Mouse (Mus musculus): Measurements from ENCODE around the gene Krt5. TPM values are rescaled to one million over a fixed set of nuclear protein-coding genes. Genes with fewer than 3 reads are reported as not detected.
"Not testable (repeated sequence)": the region's sequence is repeated elsewhere in the genome, so short reads cannot be mapped to it uniquely, and the experiment has no call there.

Gene Krt5
- polyA plus RNA-seq, 1 experiment from 2014 or later, result 7.9 TPM

DNA sequence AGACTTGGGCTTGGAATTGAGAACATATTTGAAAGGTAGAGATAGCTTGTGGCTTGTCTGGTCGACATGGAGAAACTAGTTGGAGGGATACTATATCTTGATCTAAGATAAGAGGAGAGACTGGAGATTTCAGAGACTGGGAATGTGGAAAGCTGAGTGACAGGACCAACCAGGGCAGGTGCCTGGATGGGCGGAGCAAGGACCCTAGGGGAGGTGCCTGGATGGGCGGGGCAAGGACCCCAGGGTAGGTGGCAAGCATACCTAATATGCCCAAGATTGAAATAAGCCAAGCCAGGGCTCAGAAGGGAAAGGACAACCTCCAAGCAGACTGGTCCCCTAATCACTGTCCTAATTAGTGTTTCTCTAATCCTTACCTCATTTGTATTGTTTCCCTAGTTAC is 13.5 kb downstream of the Krt5 start:
- H3K27me3 ChIP-seq, result no peaks in the 10 kb centered on the region
- no peaks in the 10 kb centered on the region for H3K4me1 ChIP-seq
- H3K4me2 ChIP-seq (replicated peaks), result no peak overlapping the region
- no peaks in the 10 kb centered on the region for H3K9me3 ChIP-seq
- no peak overlapping the region for H3K27ac ChIP-seq (replicated peaks)
- no peak overlapping the region for H3K9ac ChIP-seq (replicated peaks)
- no peaks in the 10 kb centered on the region for H3K36me3 ChIP-seq
- ATAC-seq (ENCODE audit: low FRiP score, low read depth), result no peak
- H3K4me3 ChIP-seq, result no peak overlapping the region
- 71% methylated on average over 3 of the region's 3 CpGs for WGBS

DNA sequence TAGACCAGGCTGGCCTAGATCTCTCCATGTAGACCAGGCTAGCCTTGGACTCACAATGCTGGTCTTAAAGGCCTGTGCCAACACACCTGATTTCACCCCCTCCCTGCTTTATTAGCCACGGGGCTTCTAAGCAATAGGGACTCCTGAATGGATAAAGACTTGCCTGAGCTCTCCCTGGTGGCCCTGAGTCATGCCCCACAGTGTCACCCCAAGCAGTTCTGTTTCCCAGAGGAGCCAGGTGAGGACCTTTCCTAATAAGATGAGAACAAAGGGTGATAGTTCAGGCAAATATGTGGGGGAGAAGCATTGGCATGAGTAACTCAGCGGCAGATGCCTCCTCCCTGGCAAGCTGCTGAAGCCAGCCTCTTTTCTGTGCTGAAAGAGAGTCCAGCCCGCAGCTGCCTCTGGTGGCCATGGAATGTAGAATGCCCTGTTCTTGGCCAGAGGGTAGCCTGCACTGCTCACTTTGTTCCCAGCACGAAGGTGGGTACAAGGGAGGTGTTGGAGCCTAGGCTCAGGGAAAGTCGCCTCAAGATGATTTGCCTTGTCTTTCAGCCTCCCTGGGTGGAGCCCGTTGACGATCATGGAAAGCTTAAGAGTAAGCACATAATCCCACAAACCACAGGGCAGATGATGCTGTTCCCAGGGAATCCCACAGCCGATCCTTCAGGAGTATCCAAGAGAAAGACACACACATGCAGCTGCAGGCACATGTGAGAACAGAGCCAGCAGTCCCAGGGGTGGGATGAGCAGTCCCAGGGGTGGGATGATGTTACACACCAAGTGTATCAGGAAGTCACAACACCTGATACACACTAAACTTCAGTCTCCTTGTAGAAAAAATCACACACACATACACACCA is 15.1 kb downstream of the Krt5 start:
- no peaks in the 10 kb centered on the region for H3K4me1 ChIP-seq
- WGBS, result 76% methylated on average over 8 of the region's 8 CpGs
- no peak for ATAC-seq (ENCODE audit: low FRiP score, low read depth)
- no peaks in the 10 kb centered on the region for H3K27me3 ChIP-seq
- no peak overlapping the region for H3K4me3 ChIP-seq
- H3K36me3 ChIP-seq, result no peaks in the 10 kb centered on the region
- no peak overlapping the region for H3K4me2 ChIP-seq (replicated peaks)
- H3K27ac ChIP-seq (replicated peaks), result no peak overlapping the region
- no peaks in the 10 kb centered on the region for H3K9me3 ChIP-seq
- H3K9ac ChIP-seq (replicated peaks), result no peak overlapping the region

DNA sequence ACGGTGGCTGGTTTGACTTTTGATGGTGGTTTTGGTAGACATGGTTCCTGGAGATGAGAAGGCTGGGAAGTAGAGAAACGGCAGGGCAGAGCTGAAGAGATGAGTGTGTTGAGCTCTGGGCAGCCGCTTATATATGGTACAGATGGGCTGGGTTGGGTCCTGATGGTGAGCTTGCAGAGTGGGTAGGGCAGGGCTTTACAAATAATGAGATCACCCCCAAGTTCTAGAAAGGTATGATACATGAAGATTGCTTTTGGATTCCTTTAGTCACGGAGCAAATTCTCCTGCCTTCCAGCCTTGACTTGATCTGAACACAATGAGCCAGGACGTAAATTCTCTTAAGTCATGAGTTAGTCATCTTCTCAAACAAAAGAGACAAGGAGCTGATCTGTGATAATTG is 18.5 kb downstream of the Krt5 start, which contains the start of gene Krt6a:
Gene Krt6a, minus strand, starts transcription at position 101 of the 400 bp plus-strand sequence.
- Histone ChIP-seq H3K4me3 (no peak within 1 kb of the TSS), H3K27me3 (no peaks in the 10 kb centered on the region), H3K36me3 (no peaks in the 10 kb centered on the region), H3K4me1 (no peaks in the 10 kb centered on the region), H3K27ac (replicated peaks) (no peak within 1 kb of the TSS), H3K9ac (replicated peaks) (no peak within 1 kb of the TSS), H3K9me3 (no peaks in the 10 kb centered on the region), H3K4me2 (replicated peaks) (no peak within 1 kb of the TSS)
- 85% methylated on average over 5 of the region's 5 CpGs for WGBS
- no peak for ATAC-seq (ENCODE audit: low FRiP score, low read depth)

DNA sequence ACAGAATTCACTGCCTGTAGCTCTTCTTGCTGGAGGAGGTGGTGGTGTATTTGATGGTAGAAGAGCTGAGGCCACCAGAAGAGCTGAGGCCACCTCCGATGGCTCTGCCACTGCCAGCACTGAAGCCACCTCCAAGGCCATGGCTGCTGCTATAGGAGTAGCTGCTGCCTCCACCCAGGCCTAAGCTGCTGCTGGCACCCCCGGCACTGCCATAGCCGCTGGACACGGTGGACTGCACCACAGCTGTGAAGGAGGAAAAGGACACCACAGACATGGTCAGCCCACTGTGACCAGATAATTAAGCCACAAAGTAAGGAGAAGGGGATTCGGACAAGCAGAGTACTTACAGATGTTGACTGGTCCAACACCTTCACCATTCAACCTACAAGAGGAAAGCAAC is 22.2 kb downstream of the Krt5 start:
- not testable (repeated sequence) for H3K27ac ChIP-seq (replicated peaks); H3K9me3 ChIP-seq; H3K4me1 ChIP-seq; H3K9ac ChIP-seq (replicated peaks); H3K4me2 ChIP-seq (replicated peaks); H3K4me3 ChIP-seq; H3K27me3 ChIP-seq; ATAC-seq (ENCODE audit: low FRiP score, low read depth); H3K36me3 ChIP-seq
- WGBS, result 89% methylated on average over 5 of the region's 5 CpGs

DNA sequence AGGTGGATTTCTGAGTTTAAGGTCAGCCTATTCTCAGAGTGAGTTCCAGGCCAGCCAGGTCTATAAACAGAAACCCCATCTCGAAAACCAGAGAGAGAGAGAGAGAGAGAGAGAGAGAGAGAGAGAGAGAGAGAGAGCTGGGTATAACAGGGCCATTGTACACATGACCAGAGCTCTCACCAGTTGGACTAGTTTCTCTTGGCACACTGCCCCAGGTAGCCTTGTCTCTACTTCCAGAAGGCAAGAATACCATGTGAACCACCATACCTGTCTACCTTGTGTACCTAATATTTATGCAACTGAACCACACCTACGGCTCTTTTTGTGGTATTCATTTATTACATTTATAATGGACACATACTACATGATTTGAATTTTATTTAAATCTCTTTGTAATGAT is 24.5 kb downstream of the Krt5 start:
- no peak overlapping the region for H3K4me2 ChIP-seq (replicated peaks)
- WGBS, result 81% methylated on average over 2 of the region's 2 CpGs
- no peaks in the 10 kb centered on the region for H3K27me3 ChIP-seq
- no peak overlapping the region for H3K9ac ChIP-seq (replicated peaks)
- no peaks in the 10 kb centered on the region for H3K9me3 ChIP-seq
- no peaks in the 10 kb centered on the region for H3K36me3 ChIP-seq
- no peaks in the 10 kb centered on the region for H3K4me1 ChIP-seq
- ATAC-seq (ENCODE audit: low FRiP score, low read depth), result no peak
- H3K27ac ChIP-seq (replicated peaks), result no peak overlapping the region
- H3K4me3 ChIP-seq, result no peak overlapping the region

DNA sequence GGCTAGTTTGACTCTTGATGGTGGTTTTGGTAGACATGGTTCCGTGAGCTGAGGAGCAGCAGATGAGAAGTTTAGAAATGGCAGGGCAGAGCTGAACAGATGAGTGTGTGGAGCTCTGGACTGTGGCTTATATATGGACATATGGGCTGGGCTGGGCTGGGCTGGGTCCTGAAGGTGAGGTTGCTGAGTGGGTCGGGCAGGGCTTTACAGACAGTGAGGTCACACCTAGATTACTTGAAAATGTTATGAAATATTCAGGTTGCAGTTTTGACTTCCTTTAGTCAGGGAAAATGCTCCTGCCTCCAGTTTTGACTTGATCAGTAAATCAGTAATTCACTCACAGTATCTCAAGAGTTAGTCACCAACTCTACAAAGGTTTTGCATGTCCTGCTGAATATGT is 32.5 kb downstream of the Krt5 start, which contains the start of gene Krt6b:
Gene Krt6b, minus strand, starts transcription at position 101 of the 400 bp plus-strand sequence.
- no peak for ATAC-seq (ENCODE audit: low FRiP score, low read depth)
- H3K4me1 ChIP-seq, result no peaks in the 10 kb centered on the region
- WGBS, result 84% methylated on average over 2 of the region's 2 CpGs
- H3K4me3 ChIP-seq, result no peak within 1 kb of the TSS
- H3K36me3 ChIP-seq, result no peaks in the 10 kb centered on the region
- no peaks in the 10 kb centered on the region for H3K27me3 ChIP-seq
- H3K27ac ChIP-seq (replicated peaks), result no peak within 1 kb of the TSS
- no peak within 1 kb of the TSS for H3K9ac ChIP-seq (replicated peaks)
- H3K4me2 ChIP-seq (replicated peaks), result no peak within 1 kb of the TSS
- no peaks in the 10 kb centered on the region for H3K9me3 ChIP-seq

DNA sequence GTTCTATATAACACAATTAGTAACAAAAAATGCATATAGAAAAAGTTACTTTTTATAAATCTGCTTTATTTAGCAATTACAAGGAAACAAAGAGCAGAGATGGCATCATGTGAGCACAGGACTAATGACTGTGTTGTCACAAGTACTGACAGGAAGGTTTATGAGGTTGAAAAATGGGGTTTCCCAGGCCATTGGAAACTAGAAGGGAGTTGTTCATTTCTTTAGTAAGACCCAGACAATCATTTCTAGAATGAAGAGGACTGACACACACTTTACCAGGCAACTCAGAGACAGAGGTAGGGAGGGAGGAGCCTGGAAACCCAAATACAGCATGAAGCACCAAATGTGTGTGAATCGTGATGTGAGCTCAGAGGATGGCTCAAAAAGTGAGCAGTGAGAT is 36.7 kb downstream of the Krt5 start:
- ATAC-seq (ENCODE audit: low FRiP score, low read depth), result no peak
- Histone ChIP-seq H3K4me1 (no peaks in the 10 kb centered on the region), H3K4me2 (replicated peaks) (no peak overlapping the region), H3K27ac (replicated peaks) (no peak overlapping the region), H3K27me3 (no peaks in the 10 kb centered on the region), H3K36me3 (no peaks in the 10 kb centered on the region), H3K4me3 (no peak overlapping the region), H3K9me3 (no peaks in the 10 kb centered on the region), H3K9ac (replicated peaks) (no peak overlapping the region)
- 84% methylated on average over 1 of the region's 1 CpGs for WGBS

Small RNAs within 50 kb of the gene (microRNA-seq; reads per million reads assigned to microRNA genes)
- not detected for gene Gm44323
- not detected for gene Gm44342
- gene Gm44383, result not detected

Other genes with a start within 250 kb of the Krt5 start
- not detected in 2 replicates for gene Krt81, start 249.1 kb downstream of the Krt5 start, polyA plus RNA-seq (2016; fragmentation: Nextera tagmentation; extraction: Ambion mirVana)
- not detected in 2 replicates for gene Krt86, start 239.4 kb downstream of the Krt5 start, polyA plus RNA-seq (2016; fragmentation: Nextera tagmentation; extraction: Ambion mirVana)
- gene Krt83, start 221.4 kb downstream of the Krt5 start, polyA plus RNA-seq (2016; fragmentation: Nextera tagmentation; extraction: Ambion mirVana), result not detected in 2 replicates
- gene Gm49425, start 195.6 kb downstream of the Krt5 start, polyA plus RNA-seq (2016; fragmentation: Nextera tagmentation; extraction: Ambion mirVana), result not detected in 2 replicates
- not detected in 2 replicates for gene Krt84, start 180.1 kb downstream of the Krt5 start, polyA plus RNA-seq (2016; fragmentation: Nextera tagmentation; extraction: Ambion mirVana)
- not detected in 2 replicates for gene Krt82, start 162.2 kb downstream of the Krt5 start, polyA plus RNA-seq (2016; fragmentation: Nextera tagmentation; extraction: Ambion mirVana)
- gene Krt90, start 149.9 kb downstream of the Krt5 start, polyA plus RNA-seq (2016; fragmentation: Nextera tagmentation; extraction: Ambion mirVana), result 0.09 and 0.31 TPM in 2 replicates
- not detected in 2 replicates for gene Krt75, start 139.0 kb downstream of the Krt5 start, polyA plus RNA-seq (2016; fragmentation: Nextera tagmentation; extraction: Ambion mirVana)
- gene Gm5414, start 84.7 kb downstream of the Krt5 start, polyA plus RNA-seq (2016; fragmentation: Nextera tagmentation; extraction: Ambion mirVana), result not detected in 2 replicates
- gene Gm5478, start 65.5 kb downstream of the Krt5 start, polyA plus RNA-seq (2016; fragmentation: Nextera tagmentation; extraction: Ambion mirVana), result not detected in 2 replicates
- not detected in 2 replicates for gene Krt6b, start 32.6 kb downstream of the Krt5 start, polyA plus RNA-seq (2016; fragmentation: Nextera tagmentation; extraction: Ambion mirVana)
- not detected in 2 replicates for gene Krt6a, start 18.6 kb downstream of the Krt5 start, polyA plus RNA-seq (2016; fragmentation: Nextera tagmentation; extraction: Ambion mirVana)
- gene Krt71, start 30.2 kb upstream of the Krt5 start, polyA plus RNA-seq (2016; fragmentation: Nextera tagmentation; extraction: Ambion mirVana), result not detected in 2 replicates
- not detected in 2 replicates for gene Krt72, start 73.6 kb upstream of the Krt5 start, polyA plus RNA-seq (2016; fragmentation: Nextera tagmentation; extraction: Ambion mirVana)
- 0.34 TPM in 2 replicates for gene Krt73, start 89.4 kb upstream of the Krt5 start, polyA plus RNA-seq (2016; fragmentation: Nextera tagmentation; extraction: Ambion mirVana)
- gene Krt2, start 105.3 kb upstream of the Krt5 start, polyA plus RNA-seq (2016; fragmentation: Nextera tagmentation; extraction: Ambion mirVana), result not detected in 2 replicates
- gene Krt1, start 137.9 kb upstream of the Krt5 start, polyA plus RNA-seq (2016; fragmentation: Nextera tagmentation; extraction: Ambion mirVana), result 2.3 and 4.6 TPM in 2 replicates
- not detected in 2 replicates for gene Krt77, start 156.8 kb upstream of the Krt5 start, polyA plus RNA-seq (2016; fragmentation: Nextera tagmentation; extraction: Ambion mirVana)
- not detected in 2 replicates for gene Krt76, start 180.0 kb upstream of the Krt5 start, polyA plus RNA-seq (2016; fragmentation: Nextera tagmentation; extraction: Ambion mirVana)
- gene Krt4, start 211.8 kb upstream of the Krt5 start, polyA plus RNA-seq (2016; fragmentation: Nextera tagmentation; extraction: Ambion mirVana), result not detected in 2 replicates
- 0.14 and 0.27 TPM in 2 replicates for gene Krt79, start 227.4 kb upstream of the Krt5 start, polyA plus RNA-seq (2016; fragmentation: Nextera tagmentation; extraction: Ambion mirVana)
- not detected in 2 replicates for gene Krt78, start 241.4 kb upstream of the Krt5 start, polyA plus RNA-seq (2016; fragmentation: Nextera tagmentation; extraction: Ambion mirVana)

All from midbrain, embryonic 12.5 days (tissue).